Mouse (Mus musculus) midbrain, embryonic 15.5 days (tissue): Measurements from ENCODE around the gene Nfkbil1. TPM values are rescaled to one million over a fixed set of nuclear protein-coding genes. Genes with fewer than 3 reads are reported as not detected.

Source experiments
- ATAC-seq: fragments of 200-750 bp; cut with Nextera tagmentation; replicated peaks from 2 replicates; pipeline ENCODE4 v1.8.0; 2017; ENCODE audit warnings: moderate TSS enrichment
- H3K27ac ChIP-seq: fragments of 300-500 bp; sonication (generic); 2 replicates; pipeline ENCODE4 v1.5.1; 2015; ENCODE audit warnings: mild to moderate bottlenecking, inconsistent platforms
- H3K27me3 ChIP-seq: fragments of 300-500 bp; sonication (generic); replicated peaks from 2 replicates; pipeline ENCODE4 v1.6.1; 2015; ENCODE audit warnings: inconsistent platforms
- H3K36me3 ChIP-seq: fragments of 300-500 bp; sonication (generic); replicated peaks from 2 replicates; pipeline ENCODE4 v1.6.1; 2015; ENCODE audit warnings: inconsistent platforms
- H3K4me1 ChIP-seq: fragments of 300-500 bp; sonication (generic); 2 replicates; pipeline ENCODE4 v1.6.1; 2015; ENCODE audit warnings: inconsistent platforms
- H3K4me2 ChIP-seq: fragments of 300-500 bp; sonication (generic); 2 replicates; pipeline ENCODE4 v1.6.1; 2015; ENCODE audit warnings: inconsistent platforms, mild to moderate bottlenecking, moderate library complexity
- H3K4me3 ChIP-seq: fragments of 300-500 bp; sonication (generic); 2 replicates; pipeline ENCODE4 v1.5.1; 2015; ENCODE audit warnings: mild to moderate bottlenecking, inconsistent platforms
- H3K9ac ChIP-seq: fragments of 300-500 bp; sonication (generic); 2 replicates; pipeline ENCODE4 v1.6.1; 2015; ENCODE audit warnings: mild to moderate bottlenecking, inconsistent platforms
- H3K9me3 ChIP-seq: fragments of 300-500 bp; sonication (generic); 2 replicates; pipeline ENCODE4 v1.6.1; 2016; ENCODE audit warnings: inconsistent platforms
- WGBS: fragments of 180-500 bp; shearing (Covaris S2); methylation state at CpG from one replicate; pipeline ENCODE4 v1.1.7; 2015; ENCODE audit warnings: mixed read lengths; 5-methylcytosine and 5-hydroxymethylcytosine counted together
- polyA plus RNA-seq: library from polyadenylated mRNA; unstranded; fragments of >200 nt; fragmentation: Nextera tagmentation; extraction: Ambion mirVana; gene quantifications from 2 replicates; pipeline ENCODE4 v1.2.1, GENCODE M21; 2015

The Nfkbil1 gene
- polyA plus RNA-seq, 1 experiment from 2014 or later, result 11.7 TPM

- Histone ChIP-seq H3K27me3 (peaks cover 4% of the 10 kb centered on the region; the same call in 1 of the 2 replicates), H3K9me3 (no peaks in the 10 kb centered on the region), H3K9ac (no peak within 1 kb of the TSS), H3K4me3 (no peak within 1 kb of the TSS), H3K36me3 (no peaks in the 10 kb centered on the region), H3K27ac (no peak within 1 kb of the TSS), H3K4me1 (no peaks in the 10 kb centered on the region), H3K4me2 (no peak within 1 kb of the TSS)
- ATAC-seq, result no peak
- WGBS, result 31% methylated on average over 20 of the region's 20 CpGs
Observed at GRCm38 (mm10) chr17:35204494-35205379, 30.9 kb downstream of the Nfkbil1 start, which contains the start of gene Lta. Gene Lta, minus strand, starts transcription at chr17:35205351.

- Histone ChIP-seq H3K36me3 (no peaks in the 10 kb centered on the region), H3K4me1 (no peaks in the 10 kb centered on the region), H3K9ac (no peak overlapping the region), H3K27me3 (peaks cover 4% of the 10 kb centered on the region; the same call in 1 of the 2 replicates), H3K27ac (no peak overlapping the region), H3K4me2 (no peak overlapping the region), H3K9me3 (no peaks in the 10 kb centered on the region), H3K4me3 (no peak overlapping the region)
- ATAC-seq, result no peak
- 80% methylated on average over 4 of the region's 4 CpGs for WGBS
Observed at GRCm38 (mm10) chr17:35202442-35202841, 33.1 kb downstream of the Nfkbil1 start.

- no peak within 1 kb of the TSS for H3K4me3 ChIP-seq
- WGBS, result 54% methylated on average over 13 of the region's 13 CpGs
- H3K27ac ChIP-seq, result no peak within 1 kb of the TSS
- H3K4me2 ChIP-seq, result no peak within 1 kb of the TSS
- H3K27me3 ChIP-seq, result peaks cover 9% of the 10 kb centered on the region
- no peaks in the 10 kb centered on the region for H3K36me3 ChIP-seq
- no peaks in the 10 kb centered on the region for H3K4me1 ChIP-seq
- no peak for ATAC-seq
- H3K9me3 ChIP-seq, result no peaks in the 10 kb centered on the region
- no peak within 1 kb of the TSS for H3K9ac ChIP-seq
Observed at GRCm38 (mm10) chr17:35201787-35202186, 33.8 kb downstream of the Nfkbil1 start, which contains the start of gene Tnf. Gene Tnf, minus strand, starts transcription at chr17:35202007.

- peaks cover 15% of the 10 kb centered on the region for H3K27me3 ChIP-seq
- no peak overlapping the region for H3K4me2 ChIP-seq
- H3K36me3 ChIP-seq, result no peaks in the 10 kb centered on the region
- no peak overlapping the region for H3K9ac ChIP-seq
- peaks cover 1% of the 10 kb centered on the region; the same call in 1 of the 2 replicates for H3K4me1 ChIP-seq
- no peak overlapping the region for H3K4me3 ChIP-seq
- no peak overlapping the region for H3K27ac ChIP-seq
- H3K9me3 ChIP-seq, result no peaks in the 10 kb centered on the region
- ATAC-seq, result no peak
- 81% methylated on average over 11 of the region's 11 CpGs for WGBS
Observed at GRCm38 (mm10) chr17:35201128-35201527, 34.5 kb downstream of the Nfkbil1 start.

GRCm38 (mm10) chr17:35200398-35200797 is 35.2 kb downstream of the Nfkbil1 start:
- Histone ChIP-seq H3K36me3 (no peaks in the 10 kb centered on the region), H3K9ac (no peak overlapping the region), H3K4me1 (peaks cover 8% of the 10 kb centered on the region), H3K27ac (no peak overlapping the region), H3K9me3 (no peaks in the 10 kb centered on the region), H3K4me3 (no peak overlapping the region), H3K4me2 (no peak overlapping the region), H3K27me3 (peaks cover 23% of the 10 kb centered on the region)
- ATAC-seq, result no peak
- 87% methylated on average over 11 of the region's 11 CpGs for WGBS

GRCm38 (mm10) chr17:35198946-35199345 is 36.6 kb downstream of the Nfkbil1 start:
- Histone ChIP-seq H3K27me3 (peaks cover 36% of the 10 kb centered on the region), H3K9me3 (no peaks in the 10 kb centered on the region), H3K9ac (no peak overlapping the region), H3K4me3 (no peak overlapping the region), H3K36me3 (no peaks in the 10 kb centered on the region), H3K27ac (no peak overlapping the region), H3K4me1 (peaks cover 11% of the 10 kb centered on the region), H3K4me2 (no peak overlapping the region)
- no peak for ATAC-seq
- WGBS, result 32% methylated on average over 8 of the region's 8 CpGs

- no peak overlapping the region for H3K9ac ChIP-seq
- 69% methylated on average over 7 of the region's 7 CpGs for WGBS
Observed at GRCm38 (mm10) chr17:35198029-35198428, 37.6 kb downstream of the Nfkbil1 start.

GRCm38 (mm10) chr17:35197126-35197525 is 38.5 kb downstream of the Nfkbil1 start:
- Histone ChIP-seq H3K27me3 (peaks cover 36% of the 10 kb centered on the region), H3K4me2 (no peak overlapping the region), H3K9ac (no peak overlapping the region), H3K27ac (no peak overlapping the region), H3K36me3 (no peaks in the 10 kb centered on the region), H3K9me3 (no peaks in the 10 kb centered on the region), H3K4me1 (peaks cover 11% of the 10 kb centered on the region), H3K4me3 (no peak overlapping the region)
- ATAC-seq, result no peak
- 42% methylated on average over 6 of the region's 6 CpGs for WGBS

More at GRCm38 (mm10) chr17:35198029-35198428, 37.6 kb downstream of the Nfkbil1 start:
- Histone ChIP-seq H3K27me3 (peaks cover 36% of the 10 kb centered on the region), H3K36me3 (no peaks in the 10 kb centered on the region), H3K27ac (no peak overlapping the region), H3K4me3 (no peak overlapping the region), H3K9me3 (no peaks in the 10 kb centered on the region), H3K4me2 (no peak overlapping the region), H3K4me1 (peaks cover 11% of the 10 kb centered on the region)
- no peak for ATAC-seq

- 41% methylated on average over 9 of the region's 9 CpGs for WGBS
- peaks cover 36% of the 10 kb centered on the region for H3K27me3 ChIP-seq
Observed at GRCm38 (mm10) chr17:35196321-35196641, 39.3 kb downstream of the Nfkbil1 start.

GRCm38 (mm10) chr17:35195631-35196320 is 39.8 kb downstream of the Nfkbil1 start:
- peak; percentile 79 for ATAC-seq
- H3K9me3 ChIP-seq, result no peaks in the 10 kb centered on the region

More at GRCm38 (mm10) chr17:35196321-35196641, 39.3 kb downstream of the Nfkbil1 start:
- H3K27ac ChIP-seq, result no peak overlapping the region
- ATAC-seq, result no peak
- H3K4me2 ChIP-seq, result peak overlapping the region; percentile 68
- no peaks in the 10 kb centered on the region for H3K36me3 ChIP-seq
- H3K9ac ChIP-seq, result no peak overlapping the region
- H3K4me1 ChIP-seq, result peaks cover 11% of the 10 kb centered on the region
- H3K9me3 ChIP-seq, result no peaks in the 10 kb centered on the region
- H3K4me3 ChIP-seq, result peak overlapping the region; percentile 39

GRCm38 (mm10) chr17:35194844-35195630 is 40.6 kb downstream of the Nfkbil1 start:
- WGBS, result 42% methylated on average over 19 of the region's 19 CpGs
- no peak for ATAC-seq
- peaks cover 11% of the 10 kb centered on the region for H3K4me1 ChIP-seq
- H3K27ac ChIP-seq, result no peak overlapping the region
- H3K9me3 ChIP-seq, result no peaks in the 10 kb centered on the region
- H3K9ac ChIP-seq, result 0 out of 2 replicates have a peak overlapping the region, but pooled peaks have one; percentile 31
- peak overlapping the region; percentile 39 for H3K4me3 ChIP-seq
- no peaks in the 10 kb centered on the region for H3K36me3 ChIP-seq
- H3K27me3 ChIP-seq, result peaks cover 32% of the 10 kb centered on the region
- H3K4me2 ChIP-seq, result peak overlapping the region; percentile 68

More at GRCm38 (mm10) chr17:35195631-35196320, 39.8 kb downstream of the Nfkbil1 start:
- Histone ChIP-seq H3K4me3 (peak overlapping the region; percentile 39), H3K36me3 (no peaks in the 10 kb centered on the region), H3K9ac (peak overlapping the region; percentile 31), H3K4me1 (peaks cover 11% of the 10 kb centered on the region), H3K27me3 (peaks cover 36% of the 10 kb centered on the region), H3K27ac (no peak overlapping the region), H3K4me2 (peak overlapping the region; percentile 68)
- WGBS, result 2% methylated on average over 66 of the region's 66 CpGs
